Mouse (Mus musculus) frontal cortex, postnatal 25 days (tissue): Measurements from ENCODE around the gene Plekhm1.
"Not testable (repeated sequence)": the region's sequence is repeated elsewhere in the genome, so short reads cannot be mapped to it uniquely, and the experiment has no call there.

Experiments used
- DNase-seq, 2 experiments: peaks; one replicate each; pipeline ENCODE4 v3.0.0; 2022; ENCODE audit warnings: low spot score in 2 of 2

Plekhm1 gene

DNA sequence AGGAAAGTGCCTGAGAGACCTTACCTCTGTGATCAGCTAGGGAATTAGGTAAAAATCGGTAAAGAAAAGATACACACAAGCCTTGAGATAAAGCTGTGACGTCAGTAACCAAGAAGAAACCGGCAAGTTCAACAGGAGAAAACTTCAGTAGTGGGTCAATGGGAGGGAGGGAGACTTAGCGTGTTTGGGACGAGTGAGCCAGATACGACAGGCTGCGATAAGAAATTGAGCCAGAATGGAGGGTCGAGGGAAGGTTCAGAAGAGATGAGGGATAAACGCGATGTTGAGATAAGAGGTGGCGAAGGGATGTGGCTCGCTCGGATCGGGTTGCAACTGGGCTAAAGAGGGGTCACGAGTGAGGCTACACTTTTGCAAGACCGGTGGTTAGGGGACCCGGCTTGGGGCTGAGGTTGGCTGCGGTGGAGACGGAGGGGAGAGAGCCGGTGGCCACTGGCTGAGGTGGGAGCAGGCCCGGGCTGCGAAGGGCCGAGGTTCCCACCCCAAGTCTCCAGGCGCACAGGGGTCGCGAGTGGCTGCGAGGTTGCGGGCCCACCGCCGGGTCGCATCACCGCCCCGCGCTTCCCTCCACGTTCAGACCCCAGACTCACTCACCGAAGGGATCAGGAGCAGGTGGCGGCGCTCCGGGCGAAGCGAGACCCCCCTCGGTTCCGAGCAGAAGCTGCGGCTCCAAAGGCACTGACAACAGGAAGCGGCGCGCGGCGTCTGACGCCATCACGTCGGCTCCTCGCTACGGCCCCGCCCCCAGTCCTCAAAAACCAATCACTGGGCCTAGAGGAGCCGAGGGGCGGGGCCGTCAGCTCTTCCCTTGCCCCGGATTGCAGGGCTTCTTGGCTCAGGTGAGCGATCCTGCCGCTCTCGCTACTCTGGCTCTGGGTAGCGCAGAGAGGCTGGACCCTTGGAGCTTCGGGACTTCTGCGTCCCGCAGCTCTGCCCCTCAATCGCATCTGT is at the start of gene Plekhm1:
Gene Plekhm1 (minus strand): TSS at position 707 of the 969 bp plus-strand sequence.
- peak; percentile 89 to 93 for DNase-seq

DNA sequence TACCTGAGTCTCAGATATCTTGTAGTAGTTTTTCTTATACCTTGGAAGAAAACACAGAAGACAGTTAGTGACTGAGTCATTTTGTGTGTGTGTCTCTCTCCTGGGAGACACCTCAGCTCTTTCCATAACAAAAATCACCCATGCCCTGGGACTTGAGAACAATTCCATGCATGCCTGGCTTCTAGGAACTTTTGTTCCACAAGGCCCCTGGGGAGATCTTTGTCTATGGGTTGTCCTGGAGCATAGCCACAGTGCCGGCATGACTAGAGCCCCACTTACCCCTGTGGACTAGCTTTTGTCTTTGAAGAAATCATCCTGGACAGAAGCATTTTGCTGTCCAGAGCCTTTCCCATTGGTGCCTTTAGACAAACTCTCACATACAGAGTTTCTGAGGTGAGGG is 38.6 kb upstream of the Plekhm1 start:
- DNase-seq = not testable (repeated sequence)

DNA sequence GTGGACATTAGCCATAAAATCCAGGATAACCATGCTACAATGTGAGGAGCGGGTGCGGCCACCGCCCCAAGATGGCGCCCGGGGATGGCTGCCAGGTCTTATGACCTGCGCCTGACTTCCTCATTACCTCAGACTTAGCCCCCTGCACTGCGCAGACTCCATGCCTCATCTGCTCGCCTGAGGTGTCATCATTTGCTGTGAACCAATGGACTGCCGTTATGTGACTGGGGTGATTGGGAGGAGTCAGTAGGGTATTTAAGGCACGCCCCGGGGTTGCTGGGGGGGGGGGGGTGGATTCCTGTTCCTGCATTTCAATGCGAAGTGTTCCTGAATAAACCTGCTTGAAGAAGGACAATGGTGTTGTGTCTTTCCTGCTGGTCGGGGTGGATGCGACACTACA is 37.2 kb upstream of the Plekhm1 start:
- DNase-seq = not testable (repeated sequence)

DNA sequence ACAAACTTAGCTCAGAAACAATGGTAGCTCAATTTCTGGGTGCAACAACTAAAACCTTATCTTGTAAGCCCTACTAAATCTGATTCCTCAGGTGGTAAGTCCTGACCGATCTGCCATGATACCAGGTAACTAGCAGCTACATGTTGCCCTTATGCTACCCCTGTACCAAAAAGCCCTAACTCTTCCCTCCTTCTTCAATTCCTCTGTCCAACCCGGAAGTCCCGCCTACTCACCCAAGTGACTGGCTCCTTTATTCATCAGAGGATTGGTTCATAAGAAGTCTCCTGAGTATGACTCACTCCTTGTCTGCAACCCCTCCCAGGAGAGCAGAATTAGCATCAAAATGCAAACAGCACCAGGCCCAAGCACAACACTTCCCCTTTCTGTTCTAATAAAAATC is 31.2 kb upstream of the Plekhm1 start:
- DNase-seq = no peak

DNA sequence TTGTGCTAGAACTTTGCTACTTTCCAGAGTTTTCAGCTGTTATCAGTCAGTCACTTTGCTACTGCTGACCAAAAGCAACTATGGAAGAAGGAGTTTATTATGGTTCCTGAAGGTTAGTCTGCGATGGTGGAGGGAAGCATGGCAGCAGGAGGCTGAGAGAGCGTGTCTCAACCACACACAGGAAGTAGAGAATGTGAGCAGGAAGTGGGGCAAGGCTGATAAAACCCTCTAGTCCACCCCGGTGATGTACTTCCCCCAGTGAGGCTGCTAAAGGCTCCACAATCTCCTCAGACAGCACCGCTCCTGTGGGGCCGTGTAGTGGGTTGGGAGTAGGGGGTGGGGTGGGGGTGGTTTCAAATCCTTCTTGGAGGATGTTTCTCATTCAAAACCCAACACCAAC is 23.8 kb upstream of the Plekhm1 start:
- DNase-seq = no peak

DNA sequence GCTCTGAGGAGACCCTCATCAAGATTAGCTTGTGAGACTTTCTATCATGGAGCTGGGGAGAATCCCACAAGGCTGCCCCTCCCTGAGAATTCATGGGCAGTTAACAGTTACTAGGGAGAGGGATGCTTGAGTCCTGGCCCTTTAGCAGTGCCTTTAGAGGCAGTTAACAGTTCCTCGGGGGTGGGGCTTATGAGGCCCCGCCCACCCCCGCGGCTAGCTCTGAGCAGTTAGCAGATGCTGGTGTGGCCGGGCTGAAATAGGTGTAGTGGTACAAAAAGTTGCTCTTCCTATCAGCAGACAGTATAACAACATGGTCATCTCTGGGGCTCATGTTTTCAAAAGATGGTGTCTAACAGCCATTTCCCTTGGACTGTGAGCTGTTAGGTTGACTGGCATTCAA is 12.5 kb upstream of the Plekhm1 start:
- DNase-seq = no peak

DNA sequence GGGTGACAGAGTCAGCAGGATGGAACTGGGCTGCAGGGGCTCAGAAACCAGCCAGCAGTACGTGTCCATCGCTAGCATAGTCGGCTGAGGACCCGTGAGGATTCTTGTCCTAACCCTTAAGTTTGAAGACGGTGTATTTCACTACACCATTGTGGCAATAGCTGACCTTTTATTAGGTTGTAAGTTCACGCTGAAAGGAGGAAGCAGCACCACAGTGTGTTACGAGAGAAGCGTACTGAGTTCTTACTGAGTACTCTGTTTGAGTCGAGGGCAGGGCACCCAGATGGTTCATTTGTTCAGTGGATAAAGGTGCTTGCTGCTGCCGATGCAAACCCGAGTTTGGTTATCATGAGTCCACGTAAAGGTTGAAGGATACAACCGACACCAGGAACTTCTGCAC is 7.2 kb upstream of the Plekhm1 start:
- no peak for DNase-seq

DNA sequence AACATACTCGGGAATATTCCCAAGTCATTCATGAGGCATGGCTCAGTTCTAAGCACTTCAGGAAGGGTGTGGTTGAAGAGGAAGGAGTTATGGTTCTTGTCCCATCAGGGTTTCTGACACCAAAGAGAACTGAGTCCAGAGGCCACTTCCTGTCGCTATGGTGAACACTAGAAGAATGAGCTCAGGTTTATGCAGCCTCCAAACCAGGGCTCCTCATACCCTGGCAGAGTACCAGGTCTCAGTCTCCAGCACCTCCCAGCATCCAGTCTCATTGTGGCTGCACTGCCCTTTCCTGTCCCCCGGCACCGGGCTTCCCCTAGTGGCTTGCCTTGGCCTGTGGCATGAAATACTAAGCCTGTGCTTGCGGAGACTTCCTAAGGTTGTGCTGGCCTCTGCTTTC is 6.7 kb upstream of the Plekhm1 start:
- DNase-seq = no peak

DNA sequence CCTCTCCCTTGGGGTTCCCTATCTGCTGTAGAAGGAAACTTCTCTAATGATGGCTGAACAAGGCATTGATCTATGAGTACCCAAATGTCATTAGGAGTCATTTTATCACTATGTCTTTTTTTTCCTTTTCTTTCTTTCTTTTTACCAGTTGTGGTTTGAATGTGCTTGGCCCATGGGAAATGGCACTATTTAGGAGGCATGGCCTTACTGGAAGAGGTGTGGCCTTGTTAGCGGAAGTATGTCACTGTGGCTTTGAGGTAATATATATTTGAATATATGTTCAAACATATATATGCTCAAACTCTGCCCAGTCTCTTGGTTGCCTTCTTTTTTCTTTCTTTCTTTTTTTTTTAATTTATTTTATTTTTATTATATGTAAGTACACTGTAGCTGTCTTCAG is 1.0 kb upstream of the Plekhm1 start:
- DNase-seq = no peak

DNA sequence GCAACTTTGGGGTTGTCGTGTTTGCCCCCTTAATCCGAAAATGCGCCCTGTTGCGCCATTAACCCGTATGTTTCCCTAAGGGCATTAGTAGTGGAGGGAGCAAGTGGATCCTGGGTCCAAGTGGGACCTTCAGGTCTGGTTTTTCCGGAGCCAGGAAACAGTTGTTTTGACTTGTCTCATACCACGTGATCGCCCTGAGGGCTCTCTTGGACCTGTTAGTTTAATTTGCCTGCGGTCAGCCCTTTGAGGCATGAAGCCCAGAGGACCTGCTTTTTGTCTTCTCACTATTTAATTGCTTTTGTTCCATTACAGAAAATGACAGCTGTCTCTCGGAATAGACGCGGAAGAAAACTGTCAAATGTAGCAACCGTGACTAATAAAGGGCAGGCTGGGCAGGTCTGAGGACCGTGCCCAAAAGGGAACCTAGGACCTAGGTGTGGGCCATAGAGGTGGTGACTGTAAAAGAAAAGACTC is 500 bp upstream of the Plekhm1 start:
- no peak for DNase-seq

DNA sequence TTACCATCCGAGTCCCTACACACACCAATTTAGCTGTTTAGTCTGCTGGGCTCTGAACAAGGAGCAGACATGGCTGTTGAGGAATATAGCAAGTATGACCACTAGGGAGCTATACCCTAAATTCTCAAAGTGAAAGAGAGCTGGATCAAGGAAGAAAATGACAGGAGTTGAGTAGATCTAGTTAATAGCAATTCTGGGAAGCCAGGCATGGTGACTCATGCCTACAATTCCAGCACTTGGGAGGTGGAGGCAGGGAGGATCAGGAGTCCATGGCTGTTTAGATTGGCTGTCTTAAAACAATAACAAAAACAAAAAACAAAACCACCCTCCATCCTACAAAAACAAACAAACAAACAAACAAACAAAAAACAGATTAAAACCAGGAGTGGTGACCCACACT is 1.2 kb downstream of the Plekhm1 start:
- no peak for DNase-seq

DNA sequence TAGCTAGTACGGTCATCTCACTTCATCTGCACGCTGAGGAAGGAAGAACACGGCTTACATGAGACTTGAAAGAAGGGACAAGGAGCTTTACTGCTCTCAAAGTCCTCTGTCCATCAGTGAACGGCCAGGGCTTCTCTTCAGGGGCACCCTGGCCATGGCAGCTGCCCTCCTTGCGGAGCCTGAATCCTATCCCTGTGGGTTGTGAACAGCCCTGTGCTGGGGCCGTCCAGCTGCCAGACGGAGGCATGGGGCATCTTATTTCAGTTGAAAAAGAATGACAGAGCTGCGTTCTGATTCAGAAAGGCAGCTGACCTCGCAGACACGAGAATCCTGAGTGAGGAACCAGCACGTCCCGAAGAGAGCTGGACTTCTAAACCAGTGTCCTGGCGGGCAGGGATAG is 3.6 kb downstream of the Plekhm1 start:
- no peak for DNase-seq

DNA sequence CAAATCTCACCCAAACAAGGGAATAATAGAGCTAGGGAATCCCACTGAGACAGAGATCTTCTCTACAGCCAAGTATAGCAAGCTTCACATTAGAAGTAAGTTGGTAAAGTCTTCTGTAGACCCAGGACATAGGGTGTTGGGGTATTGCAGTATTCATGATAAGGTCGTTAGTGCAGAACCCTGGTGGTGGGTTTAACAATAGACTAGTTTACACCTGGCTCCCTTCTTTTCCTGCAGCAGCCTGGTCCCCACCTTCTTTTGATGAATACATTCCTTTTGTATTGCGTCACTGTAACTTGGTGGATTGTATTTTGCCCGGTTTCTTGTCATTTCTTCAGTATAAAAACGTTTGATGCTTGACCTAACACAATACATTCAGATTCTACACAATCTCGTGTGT is 5.4 kb downstream of the Plekhm1 start:
- DNase-seq = not testable (repeated sequence)

DNA sequence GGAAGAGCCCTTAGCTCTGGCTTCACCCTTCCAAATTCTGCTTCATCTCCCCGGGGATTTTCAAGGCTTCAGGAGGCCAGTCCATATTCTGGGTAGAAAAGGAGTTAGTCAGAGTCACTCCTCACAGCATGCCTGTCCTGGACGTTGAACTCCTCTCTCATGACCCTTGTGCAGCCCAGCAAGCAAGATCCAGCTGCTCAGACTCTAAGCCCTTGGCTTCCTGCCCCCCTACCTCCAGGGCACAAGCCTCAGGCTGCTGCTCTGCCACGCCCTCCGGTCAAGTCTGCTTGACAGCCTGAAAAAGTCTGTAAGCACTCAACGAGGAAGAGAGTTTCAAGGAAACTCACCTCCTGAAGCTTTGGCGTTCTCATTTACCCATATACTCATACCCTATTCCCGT is 5.9 kb downstream of the Plekhm1 start:
- DNase-seq = no peak

DNA sequence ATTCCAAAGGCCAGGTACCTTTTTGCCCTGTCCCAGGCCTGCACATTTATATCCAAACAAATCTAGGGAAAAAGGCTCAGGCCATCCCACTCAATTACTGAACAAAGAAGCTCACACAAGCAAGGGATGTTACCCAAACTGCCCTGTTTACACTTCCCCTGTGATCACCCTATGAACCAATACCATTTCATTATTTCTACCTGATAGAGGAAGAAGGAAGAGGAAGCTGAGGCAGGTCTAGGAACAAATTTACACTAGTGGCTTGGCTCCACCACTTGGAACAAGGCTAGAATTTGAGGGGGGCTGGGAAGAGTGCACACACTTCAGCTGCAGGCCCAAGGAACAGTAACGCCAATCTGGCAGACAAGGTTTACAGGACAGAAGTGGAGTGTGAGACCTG is 6.7 kb downstream of the Plekhm1 start:
- no peak for DNase-seq

DNA sequence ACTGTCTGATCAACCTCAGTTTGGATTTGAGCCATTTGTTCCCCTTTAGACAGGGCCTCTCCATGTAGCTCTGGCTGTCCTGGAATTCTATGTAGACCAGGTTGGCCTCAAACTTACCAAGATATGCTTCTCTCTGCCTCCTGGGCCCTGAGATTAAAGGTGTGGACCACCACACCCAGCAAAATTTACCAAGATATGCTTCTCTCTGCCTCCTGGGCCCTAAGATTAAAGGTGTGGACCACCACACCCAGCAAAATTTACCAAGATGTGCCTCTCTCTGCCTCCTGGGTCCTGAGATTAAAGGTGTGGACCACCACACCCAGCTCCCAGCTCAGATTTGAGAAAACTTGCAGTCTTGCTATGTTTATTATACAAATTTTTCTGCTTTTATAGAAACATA is 7.9 kb downstream of the Plekhm1 start:
- no peak for DNase-seq

DNA sequence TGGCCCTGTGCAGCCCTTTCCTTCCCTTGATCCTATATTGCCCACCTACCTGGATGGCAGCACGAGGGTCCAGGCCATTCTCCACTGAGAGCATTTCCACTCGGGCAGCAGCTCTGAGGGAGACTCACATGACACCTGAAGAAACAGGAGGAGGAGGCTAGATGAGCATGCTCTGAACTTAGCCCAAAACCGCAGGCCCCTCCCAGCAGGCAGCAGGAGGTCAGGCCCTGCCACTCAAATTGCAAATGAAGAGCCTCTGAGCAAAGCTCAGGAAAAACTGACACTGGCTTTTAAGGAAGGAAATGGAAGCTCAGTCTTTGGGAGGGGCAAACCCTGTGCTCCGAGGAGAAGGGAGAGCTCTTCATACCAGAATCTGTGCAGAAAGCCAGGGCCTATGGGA is 8.7 kb downstream of the Plekhm1 start:
- no peak for DNase-seq

DNA sequence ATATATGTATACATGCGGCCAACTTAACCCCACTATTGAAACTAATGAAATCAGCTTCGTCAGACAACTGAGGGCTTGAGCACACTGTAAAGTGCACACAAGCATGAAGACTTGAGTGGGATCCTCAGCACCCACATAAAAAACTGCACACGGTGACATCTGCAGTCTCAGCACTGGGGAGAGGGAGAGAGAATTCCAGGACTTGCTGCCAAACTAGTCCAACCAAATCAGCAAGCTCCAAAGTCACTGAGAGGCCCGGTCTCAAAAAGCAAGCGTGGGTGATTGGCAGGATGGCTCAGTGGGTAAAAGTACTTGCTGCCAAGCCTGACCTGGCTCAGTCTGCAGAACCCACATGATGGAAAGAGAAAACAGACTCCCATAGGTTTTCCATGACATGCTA is 9.7 kb downstream of the Plekhm1 start:
- no peak for DNase-seq

DNA sequence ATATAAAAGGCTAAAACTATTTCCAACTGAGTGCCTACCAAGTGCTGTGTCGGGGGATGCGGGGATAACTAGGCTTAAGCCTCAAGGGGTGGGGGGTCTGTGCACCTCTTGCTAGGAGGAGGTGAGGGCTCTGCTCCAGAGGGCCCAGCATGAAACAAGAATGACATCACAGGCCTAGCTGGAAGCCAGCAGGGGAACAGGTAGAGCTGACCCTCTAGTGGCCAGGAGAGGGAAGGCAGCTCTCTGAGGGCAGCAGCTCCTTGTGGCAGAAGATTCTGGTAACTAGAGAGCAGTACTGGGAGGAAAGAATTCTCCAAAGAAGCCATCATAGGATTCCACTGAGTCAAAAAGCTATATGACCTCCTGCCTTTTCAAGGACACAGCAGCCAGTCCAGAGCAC is 10.3 kb downstream of the Plekhm1 start:
- DNase-seq = peak in 1 of 2 experiments; percentile 27

DNA sequence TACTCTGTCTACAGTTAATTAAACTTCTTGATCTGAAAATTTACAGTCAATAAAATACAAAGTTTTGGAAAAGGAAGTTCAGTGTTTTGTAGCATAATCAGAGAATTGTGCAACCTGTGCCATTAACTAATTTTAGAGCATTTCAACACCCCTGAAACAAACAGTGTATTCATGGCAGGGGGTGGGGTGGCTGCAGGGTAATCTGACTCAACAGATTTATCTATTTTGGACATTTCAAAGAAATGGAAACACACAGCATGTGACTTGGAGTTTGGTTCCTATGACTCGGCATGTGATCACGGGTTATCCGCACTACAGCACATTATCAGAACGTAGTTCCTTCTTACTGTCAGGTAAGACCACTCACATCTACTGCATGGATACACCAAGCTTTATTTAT is 12.5 kb downstream of the Plekhm1 start:
- no peak for DNase-seq

DNA sequence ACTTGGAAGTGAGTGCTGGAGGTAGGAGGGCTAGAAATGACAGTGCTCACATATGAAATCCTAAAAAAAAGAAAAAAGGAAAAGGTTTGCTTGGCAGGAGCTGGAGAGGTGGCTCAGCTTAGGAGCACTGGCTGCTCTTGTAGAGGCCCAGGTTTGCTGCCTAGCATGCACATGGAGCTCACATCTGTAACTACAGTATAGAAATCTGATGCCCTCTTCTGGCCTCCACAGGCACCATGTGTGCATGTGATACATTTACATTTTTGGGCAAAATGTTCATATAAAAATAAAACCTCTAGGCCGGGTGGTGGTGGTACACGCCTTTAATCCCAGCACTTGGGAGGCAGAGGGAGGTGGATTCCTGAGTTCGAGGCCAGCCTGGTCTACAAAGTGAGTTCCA is 13.4 kb downstream of the Plekhm1 start:
- no peak for DNase-seq

DNA sequence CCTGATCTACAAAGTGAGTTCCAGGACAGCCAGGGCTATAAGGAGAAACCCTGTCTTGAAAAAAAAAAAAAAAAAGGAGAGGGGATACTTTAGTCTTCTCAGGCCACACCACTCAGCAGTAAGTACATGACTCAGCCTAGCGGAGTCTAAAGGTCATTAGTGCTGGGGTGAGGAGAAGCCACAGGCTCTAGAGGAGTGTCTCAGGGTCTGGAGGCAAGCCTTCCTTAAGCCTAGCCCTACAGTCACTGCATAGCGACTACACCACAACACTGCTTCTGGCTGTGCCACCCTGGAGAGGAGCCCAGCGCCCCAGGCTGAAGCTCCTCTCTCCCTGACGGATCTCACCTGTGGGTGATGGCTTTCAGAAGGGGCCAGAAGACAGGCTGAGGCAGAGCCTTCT is 15.8 kb downstream of the Plekhm1 start:
- DNase-seq = no peak

DNA sequence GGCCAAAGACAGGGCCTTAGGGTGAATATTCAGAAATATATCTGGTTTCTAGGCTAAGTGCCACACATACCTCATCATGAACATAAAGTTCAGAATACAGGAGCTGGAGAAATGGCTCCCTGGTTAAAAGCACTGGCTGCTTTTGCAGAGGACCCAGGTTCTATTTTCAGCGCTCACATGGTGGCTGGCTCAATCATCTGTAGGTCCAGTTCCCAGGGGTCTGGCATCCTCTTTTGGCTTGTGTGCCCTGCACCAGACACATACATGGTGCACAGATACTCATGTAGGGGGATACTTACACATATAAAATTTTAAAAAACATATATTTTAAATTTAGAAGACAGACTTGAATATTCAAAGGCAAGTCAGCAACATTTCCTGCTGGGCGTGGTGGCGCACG is 16.3 kb downstream of the Plekhm1 start:
- DNase-seq = no peak

DNA sequence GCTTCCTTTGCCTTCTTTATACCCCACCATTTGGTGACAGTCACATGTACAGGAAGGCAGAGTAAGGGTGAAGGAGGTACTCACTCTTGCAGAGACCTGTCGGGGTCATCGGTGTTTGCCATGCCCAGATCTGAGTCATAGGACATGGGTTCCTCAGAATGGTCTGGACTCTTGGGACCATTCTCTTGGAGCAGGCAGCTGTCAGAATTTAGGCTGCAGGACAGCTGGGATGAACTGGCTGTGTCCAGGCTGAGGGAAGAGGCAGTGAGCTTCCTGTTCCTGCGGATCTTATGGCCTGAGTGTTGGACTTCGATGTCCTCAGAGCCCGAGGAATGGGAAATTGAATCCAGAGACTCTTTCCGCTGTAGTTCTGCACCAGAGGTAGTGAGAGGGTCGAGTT is 17.9 kb downstream of the Plekhm1 start:
- no peak for DNase-seq
